Comparison of ENCODE assay signal across 8 mouse cellular contexts in genomic region chr1:22763376-22763775, GRCm38 (mm10). TPM values are rescaled to one million over a fixed set of nuclear protein-coding genes. Genes with fewer than 3 reads are reported as not detected.
"Had no signal": no experiment of that assay in that cellular context is flagged by ENCODE, and none has a peak within 500 bp of the region (broad histone marks: within the 10 kb centered on the region; RNA-seq: fewer than 3 reads in every experiment).

No protein-coding gene starts in this region.

- ATAC-seq: intestine, embryonic 16.5 days; liver, postnatal 0 days had no signal

- DNase-seq: kidney, adult 2 months; kidney, postnatal 14 days; liver; liver, embryonic 13.5 days; liver, postnatal 0 days; thymus, postnatal 36 days had no signal

RNA-seq across cellular contexts. Expression of gene Rims1, which starts 42.4 kb away (rescaled TPM):
- total RNA-seq: monocyte, adult 5-6 weeks had no signal
